Mouse (Mus musculus): ENCODE data around the gene Ntrk3.

Gene Ntrk3

DNA sequence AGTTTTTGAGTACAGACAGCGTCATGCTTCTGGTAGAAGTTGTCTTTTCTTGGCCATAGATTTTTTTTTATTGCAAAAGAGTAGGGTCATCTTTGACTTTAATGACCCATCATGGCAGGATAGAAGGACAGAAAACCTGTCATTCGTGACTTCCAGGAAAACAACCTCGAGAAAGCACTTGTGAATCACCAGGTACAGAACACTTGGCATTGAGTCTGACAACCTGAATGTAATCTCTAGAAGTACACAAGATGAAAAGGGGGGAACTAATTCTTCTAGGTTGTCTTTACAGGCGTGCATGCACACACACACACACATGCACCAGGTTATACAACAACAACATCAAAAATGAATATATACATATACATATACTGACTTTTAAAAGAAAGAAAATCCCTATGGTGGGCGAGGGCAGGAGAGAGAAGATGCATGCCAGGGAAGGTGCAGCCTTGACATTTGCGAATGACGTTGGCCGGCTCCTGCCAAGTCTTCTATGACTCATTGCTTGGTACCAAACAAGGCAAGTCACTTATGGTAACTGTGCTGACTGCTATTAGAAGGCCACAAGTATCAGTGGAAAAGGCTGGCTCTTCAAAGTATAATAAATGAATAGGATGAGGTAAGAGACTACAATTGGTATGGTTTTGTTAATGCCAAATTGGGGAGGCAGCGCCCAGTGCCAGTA, 217.4 kb downstream of the Ntrk3 start:
- in situ Hi-C loops (cut with MboI), result no loop called here

DNA sequence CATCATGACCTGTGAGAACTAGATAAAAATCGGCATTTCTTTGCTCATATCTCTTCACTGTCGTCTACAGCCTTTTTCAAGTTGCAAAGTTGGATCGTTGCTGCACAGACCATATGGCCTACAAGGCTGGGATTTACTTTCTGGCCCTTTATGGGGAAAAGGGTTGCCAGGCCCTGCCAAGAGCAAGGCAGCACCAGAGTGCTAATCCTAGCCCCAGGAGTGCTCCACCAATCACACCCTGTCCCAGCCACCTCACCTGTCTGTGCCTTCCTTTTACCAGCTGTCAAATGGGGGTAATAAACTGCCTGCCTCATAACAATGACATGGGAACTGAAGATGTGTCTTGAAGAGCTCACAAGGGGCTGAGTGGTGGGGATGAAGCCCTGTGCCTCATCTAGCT, 218.1 kb downstream of the Ntrk3 start:
- in situ Hi-C loops (cut with MboI), result no loop called here

DNA sequence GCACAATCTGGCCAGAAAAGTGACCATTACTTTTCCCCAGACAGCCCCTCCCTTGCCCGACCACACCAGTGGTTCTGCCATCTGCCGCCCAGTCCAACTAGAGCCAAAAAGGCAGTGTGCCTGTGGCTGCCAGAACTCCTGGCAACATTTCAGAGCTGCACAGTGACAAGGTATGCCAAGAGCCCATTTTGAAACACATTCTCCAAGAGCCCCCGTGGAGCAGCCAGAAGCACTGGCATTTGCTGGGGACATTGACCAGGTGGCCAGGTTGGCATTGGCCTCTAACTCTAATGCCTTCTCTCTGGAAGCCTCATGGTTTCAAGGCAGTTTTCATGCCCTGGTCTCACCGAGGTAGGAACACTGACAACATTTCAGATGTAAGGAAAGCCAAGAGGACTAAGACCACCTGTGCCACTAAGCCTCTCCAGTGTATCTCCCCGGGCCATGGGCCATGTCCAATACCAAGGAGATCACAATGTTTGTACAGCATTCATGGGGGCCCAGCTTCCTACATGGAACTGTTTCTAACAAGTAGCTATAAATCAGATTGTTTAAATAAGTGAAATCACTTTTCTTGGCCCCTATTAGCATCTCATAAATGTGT, 218.9 kb downstream of the Ntrk3 start:
- in situ Hi-C loops (cut with MboI), result no loop called here

DNA sequence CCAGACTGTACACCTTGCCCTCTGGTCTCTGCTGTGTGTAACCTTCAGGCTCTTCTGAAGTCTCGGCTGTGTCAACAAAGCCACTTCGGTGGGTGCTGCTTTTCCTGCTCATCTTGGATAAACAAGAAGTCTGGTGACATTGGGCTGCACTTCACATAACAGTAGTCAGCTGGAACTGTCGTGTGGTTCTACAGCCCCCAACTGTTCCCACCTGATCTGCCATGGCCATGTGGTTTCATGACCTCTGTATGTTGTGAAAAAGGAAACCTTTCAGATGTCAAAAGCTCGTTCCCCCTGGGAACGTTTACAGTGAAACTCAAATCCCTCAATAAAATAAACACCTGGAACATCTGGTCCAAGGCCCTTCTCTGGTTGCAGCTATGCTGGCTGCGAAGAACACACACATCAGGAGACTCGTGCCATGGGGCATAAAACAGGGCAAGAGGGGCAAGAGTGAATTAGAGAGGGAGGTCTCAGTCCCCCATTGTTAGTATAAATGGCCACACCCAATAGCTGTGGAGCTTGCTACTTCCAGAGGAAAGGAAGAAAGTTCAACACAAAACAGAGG, 222.7 kb downstream of the Ntrk3 start:
- in situ Hi-C loops (cut with MboI), result no loop called here

DNA sequence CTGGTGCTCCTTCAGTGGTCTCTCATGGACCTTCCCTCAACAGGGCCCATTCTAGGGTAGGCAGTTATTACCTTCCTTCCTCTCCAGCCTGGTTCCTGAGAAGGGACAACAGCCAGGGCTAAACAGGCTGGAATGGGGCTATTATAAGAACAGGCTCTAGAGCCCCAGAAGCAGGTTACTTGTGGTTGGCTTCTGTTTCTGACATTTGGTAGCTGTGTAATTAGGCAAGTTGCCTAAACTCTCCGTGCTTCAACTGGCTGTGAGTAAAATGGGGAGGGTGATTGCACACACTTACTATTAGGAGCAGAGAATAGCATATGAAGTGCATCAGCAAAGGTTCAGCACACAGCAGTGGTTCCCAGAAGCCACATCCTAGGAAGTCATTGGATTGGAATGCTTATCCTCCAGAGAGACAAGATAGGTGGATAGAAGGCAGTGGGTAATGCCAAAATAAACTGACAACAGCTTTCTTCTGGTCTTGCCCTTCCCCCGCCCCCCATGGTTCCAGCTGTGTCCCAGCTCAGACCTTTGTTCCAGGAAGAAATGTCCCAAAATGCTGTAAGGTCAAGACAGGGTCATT, 230.7 kb downstream of the Ntrk3 start:
- in situ Hi-C loops (cut with MboI), result no loop called here

DNA sequence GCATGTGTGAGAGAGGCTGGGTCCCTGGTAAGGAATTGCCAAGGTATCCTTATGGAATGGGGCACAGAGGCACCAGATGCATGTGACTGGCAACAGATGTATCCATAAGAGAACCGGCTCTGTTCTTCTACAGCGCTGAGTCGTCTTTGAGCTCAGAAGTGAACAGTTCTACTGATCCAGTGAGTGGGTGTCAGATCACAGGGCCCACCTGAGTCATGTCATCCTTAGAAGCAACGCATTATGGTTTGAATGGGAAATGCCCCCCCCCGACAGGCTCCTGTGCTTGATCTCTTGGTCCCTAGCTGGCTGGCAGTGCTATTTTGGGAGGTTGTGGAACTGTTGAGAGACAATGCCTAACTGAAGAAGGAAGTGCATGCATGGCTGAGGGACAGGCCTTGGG, 236.9 kb downstream of the Ntrk3 start:
- in situ Hi-C loops (cut with MboI), result no loop called here

DNA sequence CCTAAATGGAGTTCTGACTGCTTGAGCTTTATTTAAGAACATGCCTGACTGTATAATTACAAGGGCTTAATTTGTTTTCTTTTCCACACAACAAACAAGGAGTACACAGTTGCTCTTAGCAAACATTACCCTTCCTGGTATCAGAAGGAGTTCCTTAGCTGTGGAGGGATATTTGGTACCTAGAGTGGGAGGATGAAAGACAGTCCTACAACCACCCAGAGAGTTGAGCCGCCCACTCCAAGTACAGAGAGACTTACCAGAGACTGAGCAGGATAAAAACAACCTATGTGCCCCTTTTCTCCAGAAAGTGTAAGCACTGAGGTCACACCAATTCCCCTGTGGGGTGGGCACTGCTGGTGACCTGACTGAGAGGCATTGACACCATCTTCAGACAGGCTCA, 237.8 kb downstream of the Ntrk3 start:
- in situ Hi-C loops (cut with MboI), result no loop called here

DNA sequence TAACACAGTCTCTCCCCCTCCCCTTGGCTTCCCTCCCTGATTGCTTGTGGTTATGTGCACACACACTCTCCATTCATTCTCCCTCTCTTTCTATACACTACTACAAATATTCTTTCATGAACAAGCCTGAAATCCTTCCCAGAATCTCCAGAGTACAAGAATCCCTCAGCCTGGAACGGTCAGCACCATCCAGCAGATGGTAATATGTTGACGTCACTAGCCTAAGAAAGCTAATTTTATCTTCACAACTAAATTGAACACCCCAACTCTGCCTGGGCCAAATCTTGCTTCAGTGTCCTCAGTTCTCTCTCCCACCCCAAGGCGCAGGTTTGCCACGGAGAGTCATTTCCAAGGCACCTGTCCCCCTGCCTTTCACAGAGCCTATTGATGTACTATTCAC, 239.5 kb downstream of the Ntrk3 start:
- in situ Hi-C loops (cut with MboI), result no loop called here

DNA sequence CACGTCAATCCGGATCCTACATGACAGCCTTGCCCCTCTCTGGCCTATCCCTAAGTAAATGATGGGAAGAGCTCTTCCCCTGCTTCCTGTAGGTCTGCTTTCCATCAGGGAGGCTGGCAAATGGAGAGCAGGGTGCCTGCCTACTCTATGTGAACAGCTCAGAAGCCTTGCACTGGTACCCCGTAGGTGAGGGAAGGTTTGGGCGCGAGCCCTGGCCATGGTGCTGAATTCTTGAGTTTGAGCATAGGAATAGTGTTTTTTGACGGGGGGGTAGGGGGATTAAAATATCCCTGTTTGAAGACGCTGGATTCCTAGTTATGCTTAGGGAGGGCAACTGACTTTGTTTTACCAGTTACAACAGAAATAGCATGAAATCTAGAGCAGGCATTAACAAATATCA, 240.0 kb downstream of the Ntrk3 start:
- in situ Hi-C loops (cut with MboI), result no loop called here

DNA sequence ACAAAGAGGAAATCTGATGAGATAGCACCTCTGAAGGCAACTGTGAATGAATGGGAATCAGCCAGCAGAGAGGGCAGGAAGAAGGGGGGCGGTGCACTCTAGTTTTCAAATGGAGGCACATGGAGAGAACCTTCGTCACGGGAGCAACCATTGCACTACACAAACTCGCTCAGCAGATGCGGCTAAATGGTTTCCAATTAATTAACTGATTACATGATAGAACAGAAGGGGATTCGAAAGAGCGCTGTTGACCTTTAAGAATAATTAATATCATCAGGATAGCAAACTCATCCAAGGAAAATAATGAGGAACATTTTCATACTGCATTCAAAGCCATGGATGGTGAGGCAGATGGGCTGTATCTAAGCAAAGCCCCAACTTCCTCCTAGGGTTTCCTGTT, 244.2 kb downstream of the Ntrk3 start:
- in situ Hi-C loops (cut with MboI), result no loop called here

DNA sequence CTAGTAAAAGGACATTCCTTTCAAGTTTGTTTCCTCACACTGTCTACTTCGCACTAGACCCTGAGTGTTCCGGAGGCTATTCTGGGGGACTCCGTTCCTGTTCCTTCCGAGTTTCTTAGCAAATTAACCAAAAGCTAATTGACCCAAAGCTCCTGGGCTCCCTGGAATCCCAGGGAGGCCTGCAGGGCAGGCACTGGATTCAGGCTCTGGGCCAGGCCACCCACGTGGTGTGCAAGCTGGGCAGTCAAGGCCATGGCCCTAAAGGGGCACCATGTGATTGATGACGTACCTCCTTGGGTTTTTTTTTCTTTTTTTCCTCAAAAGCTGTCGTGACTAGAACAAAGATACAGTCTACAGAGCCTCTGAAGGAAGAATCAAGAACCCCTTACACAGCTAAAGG, 246.6 kb downstream of the Ntrk3 start:
- in situ Hi-C loops (cut with MboI), result no loop called here

DNA sequence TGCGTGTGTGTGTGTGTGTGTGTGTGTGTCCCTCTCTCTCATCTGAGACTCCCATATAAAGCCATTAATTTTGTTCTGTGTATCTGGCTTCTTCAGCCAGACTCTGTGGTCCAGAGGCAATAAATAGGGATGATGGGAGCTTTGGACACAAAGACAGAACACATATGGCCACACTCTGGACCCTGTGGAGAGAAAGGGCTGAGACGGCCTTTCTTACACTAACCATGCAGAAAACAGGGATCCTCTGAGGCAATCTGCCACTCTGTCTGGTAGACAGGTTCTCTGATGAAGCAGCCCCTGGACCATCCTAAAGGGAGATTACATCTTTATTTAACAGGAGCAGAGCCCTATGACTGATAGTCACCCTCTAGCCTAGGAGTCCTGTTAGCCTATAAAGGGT, 253.5 kb downstream of the Ntrk3 start:
- in situ Hi-C loops (cut with MboI), result no loop called here

DNA sequence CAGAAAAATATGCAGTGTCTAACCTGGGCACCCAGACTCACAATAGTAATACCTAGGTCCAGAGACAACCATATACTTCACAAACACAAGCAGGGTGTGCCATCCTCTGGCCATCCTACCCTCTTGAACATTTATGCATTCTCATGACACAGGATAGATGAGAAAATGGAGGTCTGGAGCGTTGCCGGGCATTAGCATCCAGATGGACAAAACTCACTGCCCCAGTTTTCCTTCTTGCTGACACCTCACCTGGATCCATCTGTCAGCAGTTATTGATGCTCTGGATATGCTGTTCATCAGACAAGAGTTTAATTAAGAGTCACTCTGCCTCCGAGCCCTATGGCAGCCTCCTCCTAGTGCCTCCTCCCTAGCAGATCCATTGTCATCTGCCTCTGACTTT, 254.1 kb downstream of the Ntrk3 start:
- in situ Hi-C loops (cut with MboI), result no loop called here

DNA sequence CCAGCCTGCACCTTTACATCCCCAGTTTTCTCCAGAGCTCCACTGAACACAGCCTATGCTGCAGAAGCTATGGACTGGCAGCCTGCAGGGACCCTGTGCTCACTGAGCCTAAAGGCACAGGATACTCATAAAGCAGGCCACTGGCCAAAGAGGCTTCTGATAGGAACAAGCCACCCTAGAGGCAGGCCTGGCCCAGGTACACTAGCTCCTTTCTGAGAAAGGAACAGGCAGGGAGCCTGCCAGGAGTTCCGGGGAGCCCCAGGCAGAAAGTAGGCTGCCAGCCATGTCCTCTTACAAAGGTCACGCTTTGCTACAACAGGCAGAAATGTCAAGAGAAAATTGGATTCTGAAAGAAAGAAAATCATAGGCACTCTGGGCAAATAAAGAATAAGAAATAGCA, 254.8 kb downstream of the Ntrk3 start:
- in situ Hi-C loops (cut with MboI), result no loop called here

DNA sequence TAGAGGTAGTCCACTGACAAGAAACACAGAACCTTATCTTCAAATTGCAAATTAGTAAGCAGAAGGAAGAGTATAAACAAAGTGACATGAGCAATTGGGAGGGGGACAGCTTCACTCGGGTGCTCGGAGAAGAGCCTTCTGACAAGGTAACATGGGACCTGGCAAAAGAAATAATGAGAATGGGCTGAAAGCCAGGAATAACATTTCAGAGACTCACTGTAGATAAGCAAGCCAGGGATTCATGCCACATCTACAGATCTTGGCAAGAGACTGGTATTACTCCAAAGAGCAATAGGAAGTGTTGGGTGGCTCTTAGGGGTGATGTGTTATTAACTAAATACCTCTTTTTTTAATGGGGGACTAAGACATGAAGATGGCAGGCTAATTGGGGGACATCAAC, 258.9 kb downstream of the Ntrk3 start:
- in situ Hi-C loops (cut with MboI), result no loop called here

DNA sequence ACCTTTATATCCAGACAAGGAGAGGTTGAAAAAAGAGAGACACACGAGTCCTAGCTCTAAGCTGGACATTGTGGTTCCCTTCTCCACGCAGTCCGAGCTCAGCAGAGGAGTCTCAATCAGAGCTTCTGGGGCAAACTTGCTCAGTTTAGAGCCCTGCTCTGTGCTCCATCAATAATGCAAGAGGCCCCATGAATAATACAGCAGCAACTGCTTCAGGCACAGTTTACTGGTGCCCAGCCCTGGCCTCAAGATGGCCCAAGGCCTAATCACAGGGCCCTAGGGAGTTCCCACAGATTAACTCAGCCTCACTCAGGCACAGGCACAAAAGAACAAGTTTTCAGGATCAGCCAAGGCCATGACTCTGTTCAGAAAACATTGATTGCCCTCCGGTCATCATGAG, 266.1 kb downstream of the Ntrk3 start:
- in situ Hi-C loops (cut with MboI), result no loop called here

DNA sequence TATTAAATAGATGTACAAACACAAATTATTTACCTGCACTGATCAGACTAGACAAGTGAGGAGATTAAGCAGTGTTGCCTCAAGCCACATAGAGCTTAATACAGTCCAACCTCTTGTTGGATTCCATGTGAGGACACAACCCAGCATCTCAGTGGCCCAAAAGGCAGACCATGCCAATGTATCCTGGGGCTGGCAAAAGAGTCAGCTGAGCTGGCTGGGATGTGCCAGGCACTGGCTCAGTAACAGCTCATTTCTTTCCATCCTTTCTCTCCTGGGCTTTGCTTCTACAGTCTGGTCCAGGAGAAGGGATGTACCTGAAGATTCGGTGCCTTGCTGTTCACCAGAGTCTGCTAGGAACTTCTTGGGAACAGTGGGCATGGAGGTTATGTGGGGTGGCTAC, 266.5 kb downstream of the Ntrk3 start:
- in situ Hi-C loops (cut with MboI), result no loop called here

DNA sequence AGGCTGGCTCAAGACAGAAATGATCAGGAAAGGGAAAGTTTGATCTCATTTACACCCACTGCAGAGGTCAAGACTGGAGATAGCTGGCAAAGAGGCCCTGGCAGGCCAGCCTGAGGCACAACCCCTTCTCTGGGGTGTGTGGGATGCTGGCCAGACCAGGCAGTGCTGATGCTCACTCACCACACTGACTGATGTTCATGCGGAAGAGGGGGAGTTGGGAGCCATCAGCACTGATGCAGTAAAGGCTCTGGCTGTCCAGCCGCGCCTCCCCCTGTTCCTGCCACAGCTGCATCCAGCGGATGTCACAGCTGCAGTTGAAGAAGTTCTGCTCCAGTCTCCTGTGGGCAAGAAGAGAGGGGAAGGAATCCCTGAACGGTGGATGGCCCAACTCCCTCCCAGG, 275.2 kb downstream of the Ntrk3 start:
- in situ Hi-C loops (cut with MboI), result no loop called here

DNA sequence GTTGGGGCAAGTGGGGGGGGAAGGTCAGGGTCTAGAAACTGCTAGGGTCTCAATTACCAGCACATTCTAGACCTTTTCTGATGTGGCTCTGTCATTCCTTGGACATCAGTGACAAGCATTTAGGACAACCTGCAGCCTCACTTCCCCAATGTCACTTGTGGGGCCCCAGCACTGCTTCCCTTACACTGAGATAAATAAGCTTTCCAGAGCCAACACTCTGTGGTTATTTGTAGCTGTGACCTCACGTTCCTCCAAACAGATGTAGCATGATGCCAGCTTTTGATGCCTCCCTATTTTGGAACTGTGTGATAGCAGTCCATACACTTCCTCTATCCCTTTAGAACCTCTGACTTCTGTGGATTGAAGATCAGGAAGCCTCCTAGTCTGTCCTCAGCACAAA, 278.8 kb downstream of the Ntrk3 start:
- in situ Hi-C loops (cut with MboI), result no loop called here

DNA sequence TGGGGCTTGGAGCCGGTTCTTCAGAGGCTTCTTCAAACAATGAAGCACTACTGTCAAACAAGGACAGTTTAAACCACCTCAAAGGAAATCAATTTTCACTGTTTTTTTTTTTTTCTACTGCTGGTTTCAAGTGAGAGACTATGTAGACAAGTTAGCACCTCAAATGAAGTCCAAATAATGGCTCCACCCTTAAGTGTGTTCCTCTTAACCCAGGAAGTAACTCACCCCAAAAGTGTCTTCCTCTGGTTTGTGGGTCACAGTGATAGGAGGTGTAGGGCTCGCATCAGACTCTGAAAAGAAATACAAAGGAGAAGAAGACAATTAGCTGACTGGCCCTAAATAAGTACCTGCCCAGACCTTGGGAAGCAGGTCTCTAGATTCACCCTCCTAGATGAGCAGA, 286.1 kb downstream of the Ntrk3 start:
- in situ Hi-C loops (cut with MboI), result no loop called here

DNA sequence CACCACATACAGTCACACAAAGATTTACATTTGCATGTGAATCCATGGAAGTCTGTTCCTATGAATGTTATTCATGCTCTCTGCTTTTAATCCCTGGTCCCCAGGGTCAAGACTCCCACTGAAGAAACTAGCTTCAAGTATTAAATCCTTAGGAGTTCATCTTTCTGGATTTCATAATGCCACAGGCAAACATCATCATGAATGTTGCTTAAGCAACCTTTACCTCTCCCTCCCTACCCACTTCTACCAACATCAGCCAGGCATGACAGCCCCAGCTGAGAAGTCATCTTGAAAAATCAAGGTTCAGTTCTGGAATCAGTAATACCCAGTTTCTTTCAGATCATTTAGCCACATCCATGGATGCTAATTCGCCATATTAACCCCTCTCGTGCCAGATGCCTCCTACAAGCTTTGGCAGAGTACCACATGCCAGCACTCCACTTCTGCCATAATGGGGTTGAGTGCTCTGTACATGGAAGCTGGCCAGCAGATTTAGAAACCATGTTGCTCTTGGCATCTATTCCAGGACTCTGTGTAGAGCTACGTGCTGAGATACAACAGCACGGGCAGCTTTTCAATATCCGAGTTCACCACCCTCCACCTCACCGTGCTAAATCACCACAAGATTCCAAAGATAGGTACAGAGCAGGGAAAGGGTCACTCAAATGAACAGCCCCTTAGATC, 287.8 kb downstream of the Ntrk3 start:
- in situ Hi-C loops (cut with MboI), result no loop called here

DNA sequence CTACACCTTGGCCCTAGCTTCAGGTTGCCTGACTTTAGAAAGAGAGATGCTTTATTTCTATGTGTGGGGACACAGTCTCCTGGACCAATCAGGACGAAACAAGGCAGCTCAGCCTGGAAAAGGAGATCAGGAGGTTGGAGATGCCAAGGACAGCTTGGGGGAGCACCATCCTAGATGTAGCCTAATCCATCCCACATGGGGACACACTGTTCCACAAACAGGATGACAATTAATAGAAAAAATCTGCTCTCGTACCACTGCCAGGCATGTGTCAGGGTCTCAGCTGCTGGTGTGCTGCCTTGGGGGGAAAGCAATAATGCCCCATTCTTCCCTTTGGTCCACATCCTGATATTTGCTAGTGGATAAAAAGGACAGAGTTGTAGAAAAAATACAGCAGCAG, 289.0 kb downstream of the Ntrk3 start:
- in situ Hi-C loops (cut with MboI), result no loop called here
